Mouse (Mus musculus) naive thymus-derived CD4-positive, alpha-beta T cell, adult 2 months (primary cell): ENCODE measurements around the gene Usf3.
A peak's percentile ranks its signal among the peaks of the same experiment; 100 is the strongest.

ENCODE experiments used
- DNase-seq: peaks from one replicate; pipeline ENCODE4 v3.0.0-alpha.2; 2011; ENCODE audit warnings: low read depth

Gene Usf3

GRCm38 (mm10) chr16:44238835-44239263 is 65.8 kb downstream of the Usf3 start:
- no peak for DNase-seq

- no peak for DNase-seq
These were observed 67.4 kb downstream of the Usf3 start for GRCm38 (mm10) chr16:44240406-44240805.

- DNase-seq, result peak; percentile 74
These were observed 69.6 kb downstream of the Usf3 start for GRCm38 (mm10) chr16:44242633-44243032.

GRCm38 (mm10) chr16:44243323-44243722 is 70.3 kb downstream of the Usf3 start:
- no peak for DNase-seq

- DNase-seq, result no peak
These were observed 76.9 kb downstream of the Usf3 start for GRCm38 (mm10) chr16:44249985-44250384.

GRCm38 (mm10) chr16:44252735-44253134 is 79.7 kb downstream of the Usf3 start:
- no peak for DNase-seq

GRCm38 (mm10) chr16:44253797-44254634 is 81.0 kb downstream of the Usf3 start:
- DNase-seq, result no peak

GRCm38 (mm10) chr16:44254698-44255097 is 81.7 kb downstream of the Usf3 start:
- no peak for DNase-seq

- no peak for DNase-seq
These were observed 84.4 kb downstream of the Usf3 start for GRCm38 (mm10) chr16:44257476-44257875.

- DNase-seq, result no peak
These were observed 91.9 kb downstream of the Usf3 start for GRCm38 (mm10) chr16:44264916-44265315.

GRCm38 (mm10) chr16:44265562-44265961 is 92.5 kb downstream of the Usf3 start:
- DNase-seq, result no peak

GRCm38 (mm10) chr16:44268541-44269215 is 95.6 kb downstream of the Usf3 start:
- DNase-seq, result no peak

- DNase-seq, result no peak
These were observed 96.5 kb downstream of the Usf3 start for GRCm38 (mm10) chr16:44269578-44269977.

GRCm38 (mm10) chr16:44270606-44271005 is 97.6 kb downstream of the Usf3 start:
- no peak for DNase-seq

GRCm38 (mm10) chr16:44271371-44272038 is 98.5 kb downstream of the Usf3 start:
- no peak for DNase-seq
